9 mouse cellular contexts compared by ENCODE assay signal in genomic region chr7:30812291-30812807, GRCm38 (mm10). TPM values are rescaled to one million over a fixed set of nuclear protein-coding genes. Genes with fewer than 3 reads are reported as not detected.
A peak's percentile ranks its signal among the peaks of the same experiment; 100 is the strongest.
DNase-seq lines count a peak whose midpoint lies in the region; ATAC-seq and TF ChIP-seq lines count a peak whose summit lies in the region.
"Had no signal": no experiment of that assay in that cellular context is flagged by ENCODE, and none has a peak within 500 bp of the region (broad histone marks: within the 10 kb centered on the region; RNA-seq: fewer than 3 reads in every experiment).

No protein-coding gene starts in this region.

- ATAC-seq in intestine, embryonic 14.5 days (replicated peaks; ENCODE audit: low FRiP score, low TSS enrichment, low read depth), result peak; percentile 73
- peak; percentile 68 for ATAC-seq in liver, embryonic 15.5 days (ENCODE audit: insufficient read depth)
- ATAC-seq: inflammation-experienced regulatory T-cells, adult 6 months had no signal

- no peak overlapping the region for H3K4me2 ChIP-seq in intestine, embryonic 14.5 days (ENCODE audit: low read length)
- H3K4me2 ChIP-seq in liver, embryonic 15.5 days, result peak overlapping the region; percentile 25

- H3K4me3 ChIP-seq in thymus, adult 2 months (ENCODE audit: control insufficient read depth, insufficient read depth, low read length), result no peak overlapping the region
- H3K4me3 ChIP-seq in intestine, embryonic 14.5 days (ENCODE audit: low read depth, low read length), result no peak overlapping the region
- H3K4me3 ChIP-seq in liver, embryonic 15.5 days (replicated peaks), result no peak overlapping the region

- H3K27me3 ChIP-seq in thymus, adult 2 months (ENCODE audit: control insufficient read depth, insufficient read depth, low read length), result no peaks in the 10 kb centered on the region
- H3K27me3 ChIP-seq in intestine, embryonic 14.5 days (replicated peaks; ENCODE audit: control insufficient read depth, insufficient read depth, low read length), result no peaks in the 10 kb centered on the region
- no peaks in the 10 kb centered on the region for H3K27me3 ChIP-seq in liver, embryonic 15.5 days

- DNase-seq in thymus, adult 2 months, result no peak
- no peak for DNase-seq in thymus, postnatal 25 days
- peak; percentile 67 for DNase-seq in intestine, embryonic 14.5 days (ENCODE audit: low spot score)
- DNase-seq in yolk sac, embryonic 10.5 days (ENCODE audit: low spot score), result peak; percentile 64
- no peak for DNase-seq in right cerebral cortex, postnatal 4 days
- DNase-seq in adrenal gland, postnatal 25 days, result no peak

- no peak for TF ChIP-seq CTCF in thymus, adult 2 months (IDR thresholded peaks at IDR 0.05; ENCODE audit: borderline replicate concordance, control insufficient read depth, extremely low read depth, insufficient read depth, low read length, poor library complexity)

- WGBS in thymus, adult 2 months, result 34% methylated on average over 6 of the region's 6 CpGs
- 53% methylated on average over 6 of the region's 6 CpGs for WGBS in intestine, embryonic 14.5 days
- 23% methylated on average over 6 of the region's 6 CpGs for WGBS in liver, embryonic 15.5 days (ENCODE audit: insufficient replicate concordance)

- no peak for TF ChIP-seq POLR2A in thymus, adult 2 months (IDR thresholded peaks at IDR 0.05; ENCODE audit: control insufficient read depth, extremely low read depth, insufficient read depth, low read length, poor library complexity)

- peaks cover 13% of the 10 kb centered on the region for H3K4me1 ChIP-seq in thymus, adult 2 months (replicated peaks; ENCODE audit: control insufficient read depth, insufficient read depth, low read length)
- no peaks in the 10 kb centered on the region; the same call in 1 of the 2 replicates for H3K4me1 ChIP-seq in intestine, embryonic 14.5 days (replicated peaks; ENCODE audit: control insufficient read depth, insufficient read depth, low read length)
- H3K4me1 ChIP-seq in liver, embryonic 15.5 days (replicated peaks), result peaks cover 15% of the 10 kb centered on the region; the same call in 1 of the 2 replicates

- H3K36me3 ChIP-seq in thymus, adult 2 months (ENCODE audit: control insufficient read depth, insufficient read depth, low read length), result no peaks in the 10 kb centered on the region
- no peaks in the 10 kb centered on the region for H3K36me3 ChIP-seq in intestine, embryonic 14.5 days (ENCODE audit: control insufficient read depth, insufficient read depth, low read length)
- no peaks in the 10 kb centered on the region for H3K36me3 ChIP-seq in liver, embryonic 15.5 days (replicated peaks)

- peak overlapping the region; percentile 25; the same call in 1 of the 2 replicates for H3K27ac ChIP-seq in thymus, adult 2 months (ENCODE audit: control insufficient read depth, insufficient read depth, low read length)
- H3K27ac ChIP-seq in intestine, embryonic 14.5 days (ENCODE audit: low read depth), result peak overlapping the region; percentile 57
- peak overlapping the region; percentile 76 for H3K27ac ChIP-seq in liver, embryonic 15.5 days (replicated peaks)

- no peaks in the 10 kb centered on the region for H3K9me3 ChIP-seq in intestine, embryonic 14.5 days (ENCODE audit: control insufficient read depth, low read length)
- no peaks in the 10 kb centered on the region for H3K9me3 ChIP-seq in liver, embryonic 15.5 days (replicated peaks)

- no peak overlapping the region for H3K9ac ChIP-seq in intestine, embryonic 14.5 days (ENCODE audit: low read length)
- no peak overlapping the region for H3K9ac ChIP-seq in liver, embryonic 15.5 days

RNA-seq across cellular contexts. Expression of gene Ffar2, which starts 11.2 kb away (rescaled TPM):
- polyA plus RNA-seq in thymus, adult 2 months (2012; rRNA removed), result 3.2 and 3.5 TPM in 2 replicates
- 2.4 and 5.9 TPM in 2 replicates for polyA plus RNA-seq in intestine, embryonic 14.5 days (2014; fragmentation: Nextera tagmentation; extraction: Ambion mirVana)
- 0.94 and 1.2 TPM in 2 replicates for polyA plus RNA-seq in liver, embryonic 15.5 days (2015; fragmentation: Nextera tagmentation; extraction: Ambion mirVana)
- total RNA-seq in adrenal gland, postnatal 25 days (2021), result 0.52 TPM in 1 of 2 replicates, not detected in the other

RNA-seq across cellular contexts. Expression of gene Krtdap, which starts 24.7 kb away (rescaled TPM):
- polyA plus RNA-seq in thymus, adult 2 months (2012; rRNA removed), result 11.9 and 18.3 TPM in 2 replicates
- 0.80 and 0.86 TPM in 2 replicates for polyA plus RNA-seq in intestine, embryonic 14.5 days (2014; fragmentation: Nextera tagmentation; extraction: Ambion mirVana)
- polyA plus RNA-seq in liver, embryonic 15.5 days (2015; fragmentation: Nextera tagmentation; extraction: Ambion mirVana), result 0.21 and 2.5 TPM in 2 replicates
- not detected in 2 replicates for total RNA-seq in adrenal gland, postnatal 25 days (2021)
- polyA plus RNA-seq: inflammation-experienced regulatory T-cells, adult 6 months; testis, adult 2 months had no signal

RNA-seq across cellular contexts. Expression of gene Ffar3, which starts 43.6 kb away (rescaled TPM):
- polyA plus RNA-seq in thymus, adult 2 months (2012; rRNA removed), result 0.13 TPM in 1 of 2 replicates, not detected in the other
- 0.32 and 0.39 TPM in 2 replicates for polyA plus RNA-seq in intestine, embryonic 14.5 days (2014; fragmentation: Nextera tagmentation; extraction: Ambion mirVana)
- polyA plus RNA-seq in liver, embryonic 15.5 days (2015; fragmentation: Nextera tagmentation; extraction: Ambion mirVana), result not detected in 2 replicates
- total RNA-seq in adrenal gland, postnatal 25 days (2021), result 0.70 TPM in 1 of 2 replicates, not detected in the other
- polyA plus RNA-seq: testis, adult 2 months had no signal

RNA-seq across cellular contexts. Expression of gene Dmkn, which starts 48.8 kb away (rescaled TPM):
- 26.3 and 35.6 TPM in 2 replicates for polyA plus RNA-seq in thymus, adult 2 months (2012; rRNA removed)
- polyA plus RNA-seq in intestine, embryonic 14.5 days (2014; fragmentation: Nextera tagmentation; extraction: Ambion mirVana), result 0.61 and 1.3 TPM in 2 replicates
- polyA plus RNA-seq in liver, embryonic 15.5 days (2015; fragmentation: Nextera tagmentation; extraction: Ambion mirVana), result 0.32 and 0.99 TPM in 2 replicates
- 1.4 and 2.6 TPM in 2 replicates for total RNA-seq in adrenal gland, postnatal 25 days (2021)
- polyA plus RNA-seq: inflammation-experienced regulatory T-cells, adult 6 months had no signal

RNA-seq across cellular contexts. Expression of gene Ffar1, which starts 49.0 kb away (rescaled TPM):
- 0.50 and 0.60 TPM in 2 replicates for polyA plus RNA-seq in thymus, adult 2 months (2012; rRNA removed)
- polyA plus RNA-seq in intestine, embryonic 14.5 days (2014; fragmentation: Nextera tagmentation; extraction: Ambion mirVana), result 0.14 TPM in 1 of 2 replicates, not detected in the other
- polyA plus RNA-seq in liver, embryonic 15.5 days (2015; fragmentation: Nextera tagmentation; extraction: Ambion mirVana), result not detected in 2 replicates
- total RNA-seq in adrenal gland, postnatal 25 days (2021), result not detected in 2 replicates

Comparison
In these comparisons a context has a peak if more than half of its experiments do, and no peak if none do; other contexts are left out.
1. DNase-seq: peak in intestine, embryonic 14.5 days (single experiment) and yolk sac, embryonic 10.5 days (single experiment); none in thymus, adult 2 months (single experiment), thymus, postnatal 25 days (single experiment), right cerebral cortex, postnatal 4 days (single experiment) and adrenal gland, postnatal 25 days (single experiment).
2. H3K27ac ChIP-seq: peak in every context shown above with its lines; median percentile 76 in liver, embryonic 15.5 days; 57 in intestine, embryonic 14.5 days; 25 in thymus, adult 2 months.